Mouse (Mus musculus) G1E-ER4 (cell line): ENCODE data around the gene C3. TPM values are rescaled to one million over a fixed set of nuclear protein-coding genes. Genes with fewer than 3 reads are reported as not detected.

Experiments
- GATA1 ChIP-seq: IDR thresholded peaks from one replicate; pipeline ENCODE4 v1.8.0; 2012; ENCODE audit warnings: low read length, inconsistent platforms
- polyA plus RNA-seq: library from polyadenylated mRNA; stranded (reverse); fragments of >175 nt; gene quantifications from 2 replicates; pipeline ENCODE4 v1.2.3, GENCODE M21; 2012

C3 gene
- polyA plus RNA-seq, 1 experiment, result not detected

GRCm38 (mm10) chr17:57234254-57234928, 6.5 kb upstream of the C3 start:
- TF ChIP-seq GATA1, result no peak

GRCm38 (mm10) chr17:57233038-57233437, 5.1 kb upstream of the C3 start:
- TF ChIP-seq GATA1, result no peak

GRCm38 (mm10) chr17:57232200-57232599, 4.3 kb upstream of the C3 start:
- TF ChIP-seq GATA1, result no peak

- TF ChIP-seq GATA1, result no peak
Measured at GRCm38 (mm10) chr17:57231321-57231771, 3.4 kb upstream of the C3 start.

GRCm38 (mm10) chr17:57230728-57231125, 2.8 kb upstream of the C3 start:
- no peak for TF ChIP-seq GATA1

- no peak for TF ChIP-seq GATA1
Measured at GRCm38 (mm10) chr17:57229851-57230727, 2.2 kb upstream of the C3 start.

- TF ChIP-seq GATA1, result no peak
Measured at GRCm38 (mm10) chr17:57228873-57229272, 937 bp upstream of the C3 start.

GRCm38 (mm10) chr17:57227468-57227867, 468 bp downstream of the C3 start:
- no peak for TF ChIP-seq GATA1

- no peak for TF ChIP-seq GATA1
Measured at GRCm38 (mm10) chr17:57223313-57223712, 4.6 kb downstream of the C3 start.

- TF ChIP-seq GATA1, result no peak
Measured at GRCm38 (mm10) chr17:57221911-57222310, 6.0 kb downstream of the C3 start.

GRCm38 (mm10) chr17:57219884-57220207, 8.1 kb downstream of the C3 start:
- no peak for TF ChIP-seq GATA1

- TF ChIP-seq GATA1, result no peak
Measured at GRCm38 (mm10) chr17:57219167-57219883, 8.6 kb downstream of the C3 start.

GRCm38 (mm10) chr17:57218335-57218900, 9.5 kb downstream of the C3 start:
- no peak for TF ChIP-seq GATA1

GRCm38 (mm10) chr17:57214676-57215387, 13.1 kb downstream of the C3 start:
- TF ChIP-seq GATA1, result no peak

- TF ChIP-seq GATA1, result no peak
Measured at GRCm38 (mm10) chr17:57211501-57211900, 16.4 kb downstream of the C3 start.
